Mouse (Mus musculus): ENCODE results near the gene Oas1h. TPM values are rescaled to one million over a fixed set of nuclear protein-coding genes. Genes with fewer than 3 reads are reported as not detected.
"Not testable (repeated sequence)": the region's sequence is repeated elsewhere in the genome, so short reads cannot be mapped to it uniquely, and the experiment has no call there.

The Oas1h gene
- not detected for total RNA-seq (2021)

DNA sequence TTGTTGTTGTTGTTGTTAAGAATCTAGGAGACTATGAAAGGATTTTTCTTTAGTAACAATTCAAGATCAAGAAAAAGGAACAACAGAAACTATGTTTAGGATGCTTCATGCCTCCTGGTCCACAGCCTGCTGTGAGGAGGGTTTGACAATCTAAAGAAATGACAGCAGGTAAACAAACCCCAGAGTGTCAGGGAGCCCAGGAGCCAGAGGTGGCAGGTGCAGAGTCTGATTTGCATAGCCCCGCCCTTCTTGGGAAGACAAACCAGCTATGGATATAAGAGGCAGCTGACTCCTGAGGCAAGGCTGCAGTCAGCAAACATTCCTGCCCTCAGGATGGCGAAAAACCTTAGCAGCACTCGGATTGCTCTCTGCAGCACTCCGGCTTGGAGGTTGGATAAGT is at the start of gene Oas1h:
Oas1h (plus strand) TSS at position 301 of the 400 bp plus-strand sequence.
- DNase-seq = no peak
- intact Hi-C loops (cut with DNase I) = no loop called here

DNA sequence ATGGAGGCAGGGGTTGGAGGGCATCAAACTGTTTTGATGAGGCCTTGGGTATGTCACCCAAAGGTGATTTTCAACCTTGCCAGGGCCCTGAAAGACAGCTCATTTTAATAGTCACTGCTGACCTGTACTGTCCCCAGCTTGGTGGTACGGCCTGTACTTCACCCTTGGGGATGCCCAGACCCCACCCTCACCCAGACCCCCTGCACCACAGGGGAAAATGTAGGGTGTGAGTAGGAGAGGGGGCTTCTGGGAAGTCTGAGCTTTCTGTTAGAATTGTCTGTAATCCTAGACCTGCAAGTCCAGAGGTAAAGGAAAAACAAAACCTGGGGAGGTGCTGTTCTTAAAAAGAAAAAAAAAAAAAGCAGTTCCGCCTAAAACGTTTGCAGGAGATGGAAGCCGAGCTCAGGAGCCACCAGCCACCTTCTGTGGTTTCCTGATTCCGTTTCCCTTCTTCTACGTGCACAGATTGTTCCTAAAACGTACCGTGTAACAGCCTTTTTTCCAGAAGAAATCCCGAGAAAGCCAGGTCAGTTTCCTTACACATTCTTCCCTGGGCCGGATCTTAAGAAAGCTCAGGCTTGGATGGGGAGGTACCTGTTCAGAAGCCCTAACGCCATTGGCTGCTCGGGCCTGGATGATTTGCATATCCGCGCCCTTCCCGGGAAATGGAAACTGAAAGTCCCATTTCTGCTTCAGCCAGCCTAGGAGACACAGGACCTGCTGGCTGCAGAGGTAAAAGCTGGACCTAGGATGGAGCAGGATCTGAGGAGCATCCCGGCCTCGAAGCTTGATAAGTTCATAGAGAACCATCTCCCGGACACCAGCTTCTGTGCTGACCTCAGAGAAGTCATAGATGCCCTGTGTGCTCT is 49.0 kb upstream of the Oas1h start, which contains the start of gene Oas1c:
Oas1c (minus strand) TSS at position 564 of the 869 bp plus-strand sequence.
- intact Hi-C loops (cut with DNase I) = loop anchor here (2.0 kb wide), 1 partner anchor 309 kb away; the partner anchor contains the start of gene Plbd2
- DNase-seq = peak; percentile 84 to 85

DNA sequence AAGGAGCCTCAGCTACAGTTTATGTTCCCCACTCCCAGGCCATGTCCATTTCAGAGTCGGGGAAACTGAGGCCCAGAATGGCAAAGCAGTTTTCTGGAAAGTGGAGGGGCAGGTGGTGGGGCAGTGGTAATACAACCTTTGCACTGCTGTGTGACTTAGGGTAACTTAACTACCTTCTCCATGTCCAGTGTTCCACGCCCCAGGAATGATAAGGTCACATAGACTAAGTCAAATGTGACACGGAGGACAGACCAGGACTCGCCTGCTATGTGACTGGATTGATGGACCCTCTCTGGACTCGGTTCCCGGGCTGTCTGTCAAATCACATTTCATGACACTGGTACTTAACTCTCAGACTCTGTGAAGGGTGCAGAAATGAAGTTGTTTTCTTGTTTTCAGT is 48.2 kb upstream of the Oas1h start:
- intact Hi-C loops (cut with DNase I) = loop anchor here (2.0 kb wide), 1 partner anchor 310 kb away; the partner anchor contains the start of gene Plbd2
- DNase-seq = no peak

DNA sequence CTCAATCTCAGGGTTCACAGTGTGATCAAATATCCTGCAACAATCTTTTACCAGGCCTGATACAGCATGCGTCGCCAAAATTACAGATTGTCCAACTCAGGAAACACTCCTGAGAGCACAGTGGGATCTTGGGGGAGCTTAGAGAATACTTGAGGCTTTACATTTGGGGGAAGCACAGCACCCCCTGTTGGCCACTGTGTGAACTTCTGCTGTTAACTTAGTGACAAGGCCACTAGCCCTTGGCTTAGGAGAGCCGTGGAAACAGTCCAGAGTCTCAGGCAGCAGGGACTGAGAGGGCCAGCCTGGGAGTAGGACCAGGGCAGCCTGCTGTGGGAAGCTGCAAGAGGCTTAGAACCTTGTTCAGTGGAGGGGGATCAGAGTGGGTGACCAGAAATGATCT is 45.3 kb upstream of the Oas1h start:
- intact Hi-C loops (cut with DNase I) = loop anchor here (1.0 kb wide), 1 partner anchor 118 kb away; no protein-coding TSS in a partner anchor
- peak; percentile 16 to 28 for DNase-seq

DNA sequence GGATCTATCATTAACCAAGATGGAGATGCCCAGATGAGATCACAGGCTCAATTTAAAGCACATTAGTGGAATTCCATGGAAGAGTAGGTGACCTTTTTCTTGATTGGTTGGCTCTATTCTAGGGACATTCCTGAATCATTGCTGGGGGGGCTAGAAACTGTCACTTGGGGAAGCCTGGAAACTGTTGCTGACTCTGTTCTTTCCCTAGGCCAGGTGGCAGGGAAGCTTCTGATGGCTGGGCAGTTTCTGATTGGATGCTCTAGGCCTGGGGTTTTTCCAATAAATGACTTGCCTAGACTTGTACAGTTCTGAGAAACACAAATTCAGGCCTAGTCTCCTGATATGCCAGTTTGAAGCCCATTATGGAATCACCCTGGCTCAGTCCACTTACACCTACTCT is 42.2 kb upstream of the Oas1h start:
- DNase-seq = no peak
- intact Hi-C loops (cut with DNase I) = no loop called here

DNA sequence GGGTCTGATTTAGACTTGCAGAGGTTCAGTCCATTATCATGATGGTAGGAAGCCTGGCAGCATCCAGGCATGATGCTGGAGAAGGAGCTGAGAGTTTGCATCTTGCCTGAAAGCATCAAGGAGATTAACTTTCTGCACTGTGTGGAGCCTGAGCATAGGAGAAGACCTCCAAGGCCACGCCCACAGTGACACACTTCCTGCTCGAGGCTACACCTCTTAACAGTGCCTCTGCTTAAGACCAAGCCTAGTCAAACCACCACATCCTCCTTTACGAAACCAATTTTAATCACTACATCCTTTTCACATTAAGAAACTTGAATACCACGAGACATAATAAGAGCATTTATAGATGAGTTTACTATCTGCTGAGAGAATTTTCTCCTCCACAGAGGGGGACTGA is 30.2 kb upstream of the Oas1h start:
- intact Hi-C loops (cut with DNase I) = loop anchor here (5.0 kb wide), 1 partner anchor 91 kb away; no protein-coding TSS in a partner anchor
- no peak for DNase-seq

DNA sequence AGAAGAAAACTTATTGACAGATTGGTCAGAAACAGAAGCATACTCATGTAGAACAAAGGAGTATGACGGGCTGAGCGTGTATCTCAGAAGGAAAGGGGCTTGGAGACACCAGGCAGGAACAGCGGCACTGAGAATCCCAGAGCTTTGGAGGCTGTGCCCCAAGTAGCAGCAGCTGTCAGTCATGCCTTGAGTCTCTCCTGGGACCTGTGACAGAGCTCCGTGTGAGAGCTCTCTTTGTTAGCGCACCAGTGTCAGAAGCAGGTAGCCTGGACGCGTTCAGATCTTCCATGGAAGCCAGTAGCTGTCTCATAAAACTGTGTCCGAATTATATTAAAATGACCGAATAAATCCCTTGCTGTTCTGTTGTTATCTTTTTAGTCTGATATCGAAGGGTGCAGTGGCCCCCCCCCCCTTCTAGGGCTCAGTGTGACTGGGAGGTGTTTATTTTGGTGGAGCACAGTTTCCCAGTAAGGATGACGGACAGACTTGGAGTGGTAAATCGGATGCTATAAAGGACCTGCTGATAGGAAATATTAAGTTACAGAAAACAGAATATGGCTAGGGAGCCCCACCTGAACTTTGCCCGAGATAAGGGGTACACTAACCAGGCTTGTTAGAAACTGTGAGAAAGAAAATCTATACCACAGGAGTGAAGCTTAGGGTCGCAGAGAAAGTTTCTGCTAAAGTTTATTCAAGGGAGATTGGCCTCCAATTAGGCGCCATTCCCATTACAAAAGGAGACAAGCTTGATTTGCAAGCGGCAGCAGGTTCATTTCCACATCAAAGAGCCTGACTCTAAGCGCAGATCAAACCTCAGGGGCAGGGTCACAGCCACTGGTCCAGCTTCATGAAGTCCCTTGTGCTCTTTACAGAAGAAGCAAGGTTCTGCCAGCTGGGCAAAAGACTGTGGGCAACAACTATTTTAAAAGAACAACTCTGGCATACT is 27.6 kb upstream of the Oas1h start:
- DNase-seq = no peak
- intact Hi-C loops (cut with DNase I) = loop anchor here (5.0 kb wide), 1 partner anchor 89 kb away; no protein-coding TSS in a partner anchor

DNA sequence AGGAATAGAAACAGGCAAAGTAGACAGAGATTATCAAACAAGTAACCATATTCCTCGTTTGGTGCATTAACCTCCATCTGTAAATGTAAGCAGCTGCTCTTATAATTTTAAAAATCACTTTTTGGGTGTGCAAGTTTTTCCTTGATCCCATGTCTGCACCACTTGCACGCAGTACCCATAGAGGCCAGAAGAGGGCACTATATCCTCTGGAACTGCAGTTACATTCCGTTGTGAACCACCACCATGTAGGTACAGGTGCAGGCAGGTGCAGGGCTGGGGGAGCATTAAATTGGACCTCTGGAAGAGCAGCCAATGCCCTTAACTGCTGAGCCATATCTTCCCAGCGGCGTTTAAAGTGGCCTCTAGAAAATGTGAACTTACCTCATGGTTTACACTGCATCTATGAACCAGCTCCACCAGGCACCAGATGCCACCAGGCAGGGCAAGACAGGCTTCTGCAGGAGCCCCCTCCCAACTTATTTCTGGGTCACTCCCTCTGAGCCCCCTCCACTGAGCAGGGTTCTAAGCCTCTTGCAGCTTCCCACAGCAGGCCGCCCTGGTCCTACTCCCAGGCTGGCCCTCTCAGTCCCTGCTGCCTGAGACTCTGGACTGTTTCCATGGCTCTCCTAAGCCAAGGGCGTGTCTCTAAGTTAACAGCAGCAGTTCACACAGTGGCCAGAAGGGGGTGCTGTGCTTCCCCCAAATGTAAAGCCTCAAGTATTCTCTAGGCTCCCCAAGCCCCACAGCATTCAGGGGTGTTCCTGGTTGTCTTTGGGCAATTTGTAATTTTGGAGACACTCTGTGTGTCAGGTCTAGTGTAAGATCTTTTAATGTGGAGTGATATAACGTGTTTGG is 24.3 kb upstream of the Oas1h start:
- intact Hi-C loops (cut with DNase I) = no loop called here
- DNase-seq = peak; percentile 23 to 51

DNA sequence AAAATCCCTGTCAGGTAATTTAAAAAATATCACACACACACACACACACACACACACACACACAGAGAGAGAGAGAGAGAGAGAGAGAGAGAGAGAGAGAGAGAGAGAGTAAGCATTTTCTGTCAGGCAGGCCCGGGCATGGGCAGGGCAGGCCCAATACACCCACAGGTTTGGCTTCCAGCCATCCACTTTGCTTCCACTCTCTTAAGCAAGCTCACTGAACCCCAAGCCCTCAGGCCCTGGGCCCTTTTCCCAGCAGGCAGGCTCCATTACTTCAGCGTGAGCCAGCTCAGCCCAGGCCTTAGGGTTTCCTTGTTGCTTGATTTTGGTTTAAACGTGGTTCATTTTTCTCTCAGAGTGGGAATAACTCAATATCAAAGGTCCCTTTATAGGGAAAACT is 16.5 kb upstream of the Oas1h start:
- intact Hi-C loops (cut with DNase I) = no loop called here
- DNase-seq = peak in 1 of 2 experiments; percentile 6

DNA sequence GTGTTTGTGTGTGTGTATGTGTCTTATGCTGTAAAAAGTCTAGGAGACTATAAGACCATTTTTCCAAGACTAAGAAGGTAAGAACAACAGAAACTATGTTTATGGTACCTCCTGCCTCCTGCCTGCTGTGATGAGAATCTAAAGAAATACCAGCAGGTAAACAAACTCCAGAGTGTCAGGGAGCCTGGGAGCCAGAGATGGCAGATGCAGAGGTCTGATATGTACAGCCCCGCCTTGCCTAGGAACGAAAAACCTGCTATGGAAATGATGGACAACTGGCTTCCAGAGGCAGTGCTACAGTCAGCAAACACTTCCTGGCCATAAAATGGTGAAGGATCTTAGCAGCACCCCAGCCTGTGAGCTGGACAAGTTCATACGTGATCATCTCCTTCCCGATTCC is 14.2 kb upstream of the Oas1h start, which contains the start of gene Oas1f:
Oas1f (plus strand) TSS at position 301 of the 400 bp plus-strand sequence.
- intact Hi-C loops (cut with DNase I) = no loop called here
- no peak for DNase-seq

DNA sequence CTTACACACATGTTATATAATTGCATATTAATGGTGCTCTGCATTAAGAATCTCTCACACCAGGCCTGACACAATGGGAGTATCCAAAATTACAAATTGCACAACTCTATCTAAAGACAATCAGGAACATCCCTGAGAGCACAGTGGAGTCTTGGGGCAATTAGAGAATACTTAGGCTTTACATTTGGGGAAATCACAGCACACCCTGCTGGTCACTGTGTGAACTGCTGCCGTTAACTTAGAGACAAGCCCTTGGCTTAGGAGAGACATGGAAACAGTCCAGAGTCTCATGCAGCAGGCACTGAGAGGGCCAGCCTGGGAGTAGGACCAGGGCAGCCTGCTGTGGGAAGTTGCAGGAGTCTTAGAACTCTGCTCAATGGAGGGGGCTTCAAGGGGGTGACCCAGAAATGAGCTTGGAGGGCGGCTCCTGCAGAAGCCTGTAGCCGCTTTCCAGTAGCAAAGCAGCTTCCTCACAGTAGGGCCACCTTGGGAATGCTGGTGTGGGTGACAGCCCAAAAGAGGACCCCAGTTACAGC is 11.6 kb upstream of the Oas1h start:
- DNase-seq = peak; percentile 3 to 28
- intact Hi-C loops (cut with DNase I) = no loop called here

DNA sequence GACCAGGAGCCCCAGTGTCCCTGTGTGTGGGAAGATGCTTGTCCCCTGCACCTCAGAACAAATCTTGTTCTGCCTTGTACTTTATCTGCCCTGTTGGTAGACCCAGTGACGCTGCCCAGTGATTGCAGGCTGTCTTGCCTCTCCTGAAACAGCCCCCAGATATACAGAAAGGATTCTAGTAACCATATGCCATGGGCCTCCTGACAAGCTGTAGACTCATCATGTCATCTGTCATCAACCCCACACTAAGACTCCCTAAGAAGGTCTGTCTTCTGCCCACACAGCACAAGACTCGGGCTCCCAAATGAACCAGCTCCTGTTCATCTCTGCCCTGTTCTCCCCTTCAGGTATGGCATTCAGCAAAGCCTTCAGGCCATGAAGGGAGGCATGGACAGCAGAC is 2.0 kb upstream of the Oas1h start:
- no peak for DNase-seq
- intact Hi-C loops (cut with DNase I) = no loop called here

DNA sequence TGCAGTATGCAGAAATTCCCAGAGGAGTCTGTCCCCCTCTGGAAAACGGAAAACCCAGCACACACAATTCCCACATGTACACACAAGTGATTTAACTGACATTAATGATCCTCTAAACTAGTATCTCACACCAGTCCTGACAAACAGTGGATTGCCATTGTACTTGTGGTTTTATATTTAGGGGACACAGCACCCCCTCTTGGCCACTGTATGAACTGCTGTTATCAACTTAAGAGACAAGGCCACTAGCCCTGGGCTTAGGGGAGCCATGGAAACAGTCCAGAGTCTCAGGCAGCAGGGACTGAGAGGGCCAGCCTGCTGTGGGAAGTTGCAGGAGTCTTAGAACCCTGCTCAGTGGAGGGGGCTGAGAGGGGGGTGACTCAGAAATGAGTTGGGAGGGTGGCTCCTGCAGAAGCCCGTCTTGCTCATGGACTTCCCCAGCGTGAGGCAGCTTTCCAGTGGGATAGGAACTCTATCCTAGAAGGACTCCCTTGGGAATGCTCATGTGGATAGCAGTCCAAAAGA is 4.2 kb downstream of the Oas1h start:
- no peak for DNase-seq
- intact Hi-C loops (cut with DNase I) = no loop called here

DNA sequence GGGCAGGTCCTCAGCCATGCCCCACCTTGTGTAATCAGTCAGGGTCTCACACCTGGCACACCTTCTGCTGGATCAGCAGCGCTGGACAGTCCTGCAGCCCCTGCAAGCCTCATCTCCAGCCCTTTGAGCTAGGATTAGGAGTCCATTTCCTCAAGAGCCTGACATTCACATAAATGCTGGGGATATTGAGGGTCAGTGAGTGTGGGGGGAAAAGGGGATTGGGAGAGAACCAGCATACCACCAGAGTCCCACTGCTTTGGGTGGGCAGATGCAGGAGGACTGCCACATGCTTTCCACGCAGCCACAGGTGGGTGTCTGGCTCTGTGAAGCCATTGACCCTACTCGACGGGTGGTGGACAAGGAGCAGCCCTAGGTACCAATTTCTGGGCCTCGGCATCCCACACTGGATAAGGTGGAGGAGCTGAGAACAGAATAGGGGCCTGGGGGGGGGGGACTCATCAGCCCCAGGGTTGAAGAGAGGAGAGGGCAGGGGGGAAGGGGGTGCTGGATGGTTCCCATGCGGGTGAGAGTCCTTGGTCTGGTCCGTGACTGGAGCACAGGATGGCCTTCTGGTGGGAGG is 8.3 kb downstream of the Oas1h start:
- intact Hi-C loops (cut with DNase I) = no loop called here

DNA sequence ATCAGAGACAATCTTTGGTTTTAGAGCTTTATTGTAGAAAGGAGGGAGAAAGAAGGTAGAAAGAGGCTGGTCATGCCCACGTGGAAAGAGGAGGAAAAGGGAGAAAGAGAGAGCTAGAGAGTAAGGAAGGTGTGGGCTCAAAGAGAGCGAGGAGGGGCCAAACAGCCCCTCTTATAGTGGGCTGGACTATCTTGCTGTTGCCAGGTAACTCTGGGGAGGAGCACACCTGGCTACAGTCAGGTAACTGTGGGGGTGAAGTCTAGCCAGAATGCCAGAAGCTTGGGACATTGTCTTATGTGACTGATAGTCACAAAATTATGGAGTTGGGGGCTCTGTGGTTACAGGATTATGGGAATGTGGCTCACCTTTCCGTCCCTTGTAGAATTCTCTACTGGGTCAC is 8.9 kb downstream of the Oas1h start:
- DNase-seq = no peak
- intact Hi-C loops (cut with DNase I) = no loop called here

More for the DNA sequence above, 8.3 kb downstream of the Oas1h start:
- DNase-seq = no peak

DNA sequence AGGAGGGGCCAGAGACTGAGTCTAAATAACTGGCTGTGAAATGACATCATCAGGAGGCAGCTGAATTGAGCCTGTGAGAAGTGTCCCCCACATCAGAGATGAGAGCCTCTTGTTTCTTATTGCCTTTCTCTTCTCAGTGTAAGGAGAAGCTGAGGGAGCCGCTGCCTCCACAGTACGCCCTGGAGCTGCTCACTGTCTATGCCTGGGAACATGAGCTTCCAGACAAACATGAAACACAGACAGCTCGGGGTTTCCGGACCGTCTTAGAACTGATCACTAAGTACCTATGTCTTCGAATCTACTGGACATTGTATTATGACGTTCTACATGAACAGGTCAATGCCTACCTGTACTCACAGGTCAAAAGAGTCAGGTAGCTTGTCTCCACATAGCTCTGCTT is 9.6 kb downstream of the Oas1h start:
- DNase-seq = no peak
- intact Hi-C loops (cut with DNase I) = no loop called here

DNA sequence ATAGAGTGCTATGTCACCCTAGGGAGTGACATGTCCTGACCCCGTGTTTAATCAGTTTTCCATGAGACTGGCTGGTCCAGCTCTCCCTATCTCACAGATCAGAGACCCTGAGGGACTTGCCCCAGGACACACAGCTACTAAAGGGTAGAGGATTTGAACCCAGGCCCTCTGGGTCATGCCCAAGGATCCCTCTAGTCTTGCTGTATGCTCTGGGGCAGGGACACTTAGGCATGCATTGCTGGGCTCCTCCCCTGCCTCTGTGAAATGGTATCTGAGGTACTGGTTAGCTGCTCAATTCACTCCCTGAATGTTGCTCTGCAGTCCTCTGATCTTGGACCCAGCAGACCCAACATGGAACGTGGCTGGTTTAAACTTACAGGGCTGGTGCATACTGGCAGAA is 10.2 kb downstream of the Oas1h start:
- no peak for DNase-seq
- intact Hi-C loops (cut with DNase I) = no loop called here

DNA sequence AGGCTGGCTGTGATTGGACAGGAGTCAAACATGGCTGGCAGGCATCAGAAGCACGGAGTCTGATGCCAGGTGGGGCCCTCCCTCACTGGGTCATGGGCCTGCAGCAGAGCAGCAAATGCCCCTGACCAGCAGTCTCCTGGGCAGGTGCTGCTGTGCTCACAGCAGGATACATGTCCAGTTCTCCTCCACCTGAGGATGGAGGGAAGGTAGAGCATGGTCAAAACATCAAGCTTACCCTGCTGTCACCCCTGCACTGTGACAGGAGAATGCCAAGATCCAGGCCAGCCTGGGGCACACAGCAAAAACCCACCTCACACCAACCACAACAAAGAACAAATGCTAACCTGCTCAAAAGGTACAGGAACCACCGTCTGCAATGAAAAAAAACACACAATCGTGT is 15.6 kb downstream of the Oas1h start:
- DNase-seq; intact Hi-C loops (cut with DNase I): not testable (repeated sequence)

DNA sequence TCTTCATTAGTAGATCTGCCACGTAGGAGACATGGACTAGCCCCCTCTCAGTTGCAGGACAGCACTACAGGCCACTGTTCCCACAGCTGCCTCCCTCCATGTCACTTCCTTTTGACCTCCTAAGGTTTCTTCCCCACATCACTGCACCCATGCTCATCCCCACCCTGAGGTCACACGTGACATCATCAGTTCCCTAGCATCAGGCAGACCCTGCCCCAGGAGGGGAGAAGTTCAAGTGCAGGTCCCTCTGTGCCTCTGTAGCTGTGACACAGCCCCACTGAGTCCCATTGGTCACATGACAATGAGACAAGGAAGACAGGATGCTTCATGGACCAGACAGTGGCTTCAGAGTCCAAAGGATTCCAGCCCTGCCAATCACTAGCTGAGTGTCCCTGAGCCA is 16.2 kb downstream of the Oas1h start:
- intact Hi-C loops (cut with DNase I) = not testable (repeated sequence)

More for the DNA sequence above, 16.2 kb downstream of the Oas1h start:
- DNase-seq = not testable (repeated sequence)
